Mouse (Mus musculus) limb, embryonic 10.5 days (tissue): ENCODE measurements around the gene Pde4d. TPM values are rescaled to one million over a fixed set of nuclear protein-coding genes. Genes with fewer than 3 reads are reported as not detected.

Source experiments
- DNase-seq: peaks from one replicate; pipeline ENCODE4 v3.0.0-alpha.2; 2017; ENCODE audit warnings: low spot score
- H3K27ac ChIP-seq: fragments of 300-500 bp; sonication (generic); 2 replicates; pipeline ENCODE4 v1.5.1; 2016; ENCODE audit warnings: mild to moderate bottlenecking
- H3K27me3 ChIP-seq: fragments of 300-500 bp; sonication (generic); 2 replicates; pipeline ENCODE4 v1.6.1; 2016; ENCODE audit warnings: low read depth, mild to moderate bottlenecking; ENCODE audit not compliant: poor library complexity, severe bottlenecking
- H3K36me3 ChIP-seq: fragments of 300-500 bp; sonication (generic); 2 replicates; pipeline ENCODE4 v1.6.1; 2016; ENCODE audit warnings: mild to moderate bottlenecking, moderate library complexity
- H3K4me1 ChIP-seq: fragments of 300-500 bp; sonication (generic); 2 replicates; pipeline ENCODE4 v1.6.1; 2016
- H3K4me3 ChIP-seq: fragments of 300-500 bp; sonication (generic); 2 replicates; pipeline ENCODE4 v1.5.1; 2016; ENCODE audit warnings: mild to moderate bottlenecking, moderate library complexity
- H3K9me3 ChIP-seq: fragments of 300-500 bp; sonication (generic); replicated peaks from 2 replicates; pipeline ENCODE4 v1.6.1; 2016; ENCODE audit warnings: mild to moderate bottlenecking
- WGBS: fragments of 180-500 bp; shearing (Covaris S2); methylation state at CpG from one replicate; pipeline ENCODE4 v1.1.7; 2016; 5-methylcytosine and 5-hydroxymethylcytosine counted together
- polyA plus RNA-seq: library from polyadenylated mRNA; unstranded; fragments of >200 nt; fragmentation: Nextera tagmentation; extraction: Ambion mirVana; gene quantifications from 2 replicates; pipeline ENCODE4 v1.2.1, GENCODE M21; 2016

Pde4d gene
- polyA plus RNA-seq, 1 experiment from 2014 or later, result 24.3 TPM

GRCm38 (mm10) chr13:109840251-109840650, 1390.5 kb downstream of the Pde4d start:
- H3K9me3 ChIP-seq, result no peaks in the 10 kb centered on the region
- no peak overlapping the region for H3K27ac ChIP-seq
- H3K36me3 ChIP-seq, result no peaks in the 10 kb centered on the region
- no peak overlapping the region for H3K4me3 ChIP-seq
- H3K4me1 ChIP-seq, result peaks cover 13% of the 10 kb centered on the region
- no peaks in the 10 kb centered on the region for H3K27me3 ChIP-seq
- WGBS, result 37% methylated on average over 2 of the region's 2 CpGs
- no peak for DNase-seq

- H3K36me3 ChIP-seq, result no peaks in the 10 kb centered on the region
- H3K27ac ChIP-seq, result no peak overlapping the region
- WGBS, result 87% methylated on average over 2 of the region's 2 CpGs
- no peaks in the 10 kb centered on the region for H3K9me3 ChIP-seq
- DNase-seq, result no peak
- no peaks in the 10 kb centered on the region for H3K27me3 ChIP-seq
- H3K4me1 ChIP-seq, result peaks cover 13% of the 10 kb centered on the region
- H3K4me3 ChIP-seq, result no peak overlapping the region
Observed at GRCm38 (mm10) chr13:109841140-109841822, 1391.5 kb downstream of the Pde4d start.

- Histone ChIP-seq H3K9me3 (no peaks in the 10 kb centered on the region), H3K4me3 (no peak overlapping the region), H3K36me3 (no peaks in the 10 kb centered on the region), H3K27me3 (no peaks in the 10 kb centered on the region), H3K27ac (no peak overlapping the region), H3K4me1 (peaks cover 3% of the 10 kb centered on the region)
- 97% methylated on average over 2 of the region's 2 CpGs for WGBS
- DNase-seq, result no peak
Observed at GRCm38 (mm10) chr13:109842982-109843381, 1393.2 kb downstream of the Pde4d start.

- H3K4me3 ChIP-seq, result no peak overlapping the region
- no peak for DNase-seq
- no peaks in the 10 kb centered on the region for H3K27me3 ChIP-seq
- no peaks in the 10 kb centered on the region for H3K36me3 ChIP-seq
- H3K4me1 ChIP-seq, result no peaks in the 10 kb centered on the region
- WGBS, result 89% methylated on average over 6 of the region's 6 CpGs
- H3K9me3 ChIP-seq, result no peaks in the 10 kb centered on the region
- H3K27ac ChIP-seq, result no peak overlapping the region
Observed at GRCm38 (mm10) chr13:109844828-109845227, 1395.1 kb downstream of the Pde4d start.

- WGBS, result 46% methylated on average over 1 of the region's 1 CpGs
- Histone ChIP-seq H3K9me3 (no peaks in the 10 kb centered on the region), H3K4me3 (no peak overlapping the region), H3K4me1 (no peaks in the 10 kb centered on the region), H3K36me3 (no peaks in the 10 kb centered on the region), H3K27me3 (no peaks in the 10 kb centered on the region), H3K27ac (no peak overlapping the region)
- DNase-seq, result no peak
Observed at GRCm38 (mm10) chr13:109863826-109864225, 1414.1 kb downstream of the Pde4d start.

GRCm38 (mm10) chr13:109864311-109864710, 1414.6 kb downstream of the Pde4d start:
- no peak overlapping the region for H3K4me3 ChIP-seq
- 39% methylated on average over 6 of the region's 6 CpGs for WGBS
- no peaks in the 10 kb centered on the region for H3K27me3 ChIP-seq
- no peaks in the 10 kb centered on the region for H3K36me3 ChIP-seq
- H3K4me1 ChIP-seq, result no peaks in the 10 kb centered on the region
- no peak for DNase-seq
- no peak overlapping the region for H3K27ac ChIP-seq
- H3K9me3 ChIP-seq, result no peaks in the 10 kb centered on the region

GRCm38 (mm10) chr13:109880392-109880791, 1430.6 kb downstream of the Pde4d start:
- 77% methylated on average over 8 of the region's 8 CpGs for WGBS
- Histone ChIP-seq H3K27me3 (no peaks in the 10 kb centered on the region), H3K9me3 (no peaks in the 10 kb centered on the region), H3K27ac (no peak overlapping the region), H3K4me1 (no peaks in the 10 kb centered on the region), H3K4me3 (no peak overlapping the region), H3K36me3 (no peaks in the 10 kb centered on the region)
- no peak for DNase-seq

GRCm38 (mm10) chr13:109881161-109881857, 1431.6 kb downstream of the Pde4d start:
- Histone ChIP-seq H3K27me3 (no peaks in the 10 kb centered on the region), H3K9me3 (no peaks in the 10 kb centered on the region), H3K27ac (no peak overlapping the region), H3K36me3 (no peaks in the 10 kb centered on the region), H3K4me1 (no peaks in the 10 kb centered on the region), H3K4me3 (no peak overlapping the region)
- no peak for DNase-seq
- WGBS, result 87% methylated on average over 11 of the region's 11 CpGs

- Histone ChIP-seq H3K27me3 (no peaks in the 10 kb centered on the region), H3K4me1 (no peaks in the 10 kb centered on the region), H3K36me3 (no peaks in the 10 kb centered on the region), H3K27ac (no peak overlapping the region), H3K4me3 (no peak overlapping the region), H3K9me3 (no peaks in the 10 kb centered on the region)
- DNase-seq, result no peak
- 92% methylated on average over 5 of the region's 5 CpGs for WGBS
Observed at GRCm38 (mm10) chr13:109883636-109884035, 1433.9 kb downstream of the Pde4d start.

GRCm38 (mm10) chr13:109884812-109885211, 1435.1 kb downstream of the Pde4d start:
- no peak for DNase-seq

GRCm38 (mm10) chr13:109888293-109888692, 1438.5 kb downstream of the Pde4d start:
- H3K36me3 ChIP-seq, result no peaks in the 10 kb centered on the region
- H3K27me3 ChIP-seq, result no peaks in the 10 kb centered on the region
- no peak overlapping the region for H3K4me3 ChIP-seq
- H3K4me1 ChIP-seq, result no peaks in the 10 kb centered on the region
- H3K9me3 ChIP-seq, result no peaks in the 10 kb centered on the region
- 85% methylated on average over 4 of the region's 4 CpGs for WGBS
- no peak for DNase-seq
- H3K27ac ChIP-seq, result no peak overlapping the region

More at GRCm38 (mm10) chr13:109884812-109885211, 1435.1 kb downstream of the Pde4d start:
- Histone ChIP-seq H3K27me3 (no peaks in the 10 kb centered on the region), H3K9me3 (no peaks in the 10 kb centered on the region), H3K4me3 (no peak overlapping the region), H3K36me3 (no peaks in the 10 kb centered on the region), H3K4me1 (no peaks in the 10 kb centered on the region), H3K27ac (no peak overlapping the region)
- WGBS, result 93% methylated on average over 7 of the region's 7 CpGs

- no peaks in the 10 kb centered on the region for H3K27me3 ChIP-seq
- no peak for DNase-seq
- WGBS, result 76% methylated on average over 6 of the region's 6 CpGs
- H3K9me3 ChIP-seq, result no peaks in the 10 kb centered on the region
- H3K4me1 ChIP-seq, result no peaks in the 10 kb centered on the region
- no peak overlapping the region for H3K27ac ChIP-seq
- H3K4me3 ChIP-seq, result no peak overlapping the region
- no peaks in the 10 kb centered on the region for H3K36me3 ChIP-seq
Observed at GRCm38 (mm10) chr13:109891194-109891909, 1441.6 kb downstream of the Pde4d start.

- H3K36me3 ChIP-seq, result no peaks in the 10 kb centered on the region
Observed at GRCm38 (mm10) chr13:109891910-109892265, 1442.1 kb downstream of the Pde4d start.

More at GRCm38 (mm10) chr13:109891910-109892265, 1442.1 kb downstream of the Pde4d start:
- Histone ChIP-seq H3K9me3 (no peaks in the 10 kb centered on the region), H3K27ac (no peak overlapping the region), H3K27me3 (no peaks in the 10 kb centered on the region), H3K4me1 (no peaks in the 10 kb centered on the region), H3K4me3 (no peak overlapping the region)
- DNase-seq, result no peak
- 75% methylated on average over 4 of the region's 4 CpGs for whole genome bisulfite sequencing
